Mouse (Mus musculus): ENCODE data around the gene Lrrc75b. TPM values are rescaled to one million over a fixed set of nuclear protein-coding genes. Genes with fewer than 3 reads are reported as not detected.
A peak's percentile ranks its signal among the peaks of the same experiment; 100 is the strongest.
"Not testable (repeated sequence)": the region's sequence is repeated elsewhere in the genome, so short reads cannot be mapped to it uniquely, and the experiment has no call there.

Gene Lrrc75b
- total RNA-seq, 2 experiments from 2014 or later: 9.0 to 9.7 TPM

DNA sequence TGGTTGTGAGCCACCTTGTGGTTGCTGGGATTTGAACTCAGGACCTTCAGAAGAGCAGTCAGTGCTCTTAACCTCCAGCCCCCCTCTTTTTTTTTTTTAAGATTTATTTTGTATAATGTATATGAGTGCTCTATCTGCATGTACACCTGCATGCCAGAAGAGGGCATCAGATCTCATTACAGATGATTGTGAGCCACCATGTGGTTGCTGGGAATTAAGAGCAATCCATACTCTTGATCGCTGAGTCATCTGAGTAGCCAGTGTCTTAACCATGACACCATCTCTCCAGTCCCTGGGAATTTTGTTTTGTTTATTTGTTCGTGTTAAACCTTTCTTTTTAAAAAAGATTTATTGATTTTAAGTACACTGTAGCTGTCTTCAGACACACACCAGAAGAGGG lies 6.6 kb upstream of the Lrrc75b start:
- not testable (repeated sequence) for DNase-seq

DNA sequence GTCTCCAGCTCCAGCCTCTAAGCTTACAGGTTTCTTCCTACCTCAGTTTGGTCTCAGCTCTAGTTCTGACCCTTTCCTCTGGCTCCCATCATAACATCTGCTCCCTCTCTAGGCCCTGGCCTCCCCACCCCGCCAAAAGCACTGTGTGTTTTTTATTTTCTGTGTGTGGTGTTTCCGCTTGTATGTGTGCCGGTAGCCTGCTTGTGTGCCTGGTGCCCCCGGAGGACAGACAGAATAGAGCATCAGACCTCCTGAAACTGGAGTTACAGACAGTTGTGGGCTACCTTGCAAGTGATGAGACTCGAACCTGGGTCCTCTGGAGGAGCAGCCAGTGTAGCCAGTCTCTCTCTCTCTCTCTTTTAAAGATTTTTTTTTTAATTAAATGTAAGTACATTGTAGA lies 6.2 kb upstream of the Lrrc75b start:
- no peak for DNase-seq

DNA sequence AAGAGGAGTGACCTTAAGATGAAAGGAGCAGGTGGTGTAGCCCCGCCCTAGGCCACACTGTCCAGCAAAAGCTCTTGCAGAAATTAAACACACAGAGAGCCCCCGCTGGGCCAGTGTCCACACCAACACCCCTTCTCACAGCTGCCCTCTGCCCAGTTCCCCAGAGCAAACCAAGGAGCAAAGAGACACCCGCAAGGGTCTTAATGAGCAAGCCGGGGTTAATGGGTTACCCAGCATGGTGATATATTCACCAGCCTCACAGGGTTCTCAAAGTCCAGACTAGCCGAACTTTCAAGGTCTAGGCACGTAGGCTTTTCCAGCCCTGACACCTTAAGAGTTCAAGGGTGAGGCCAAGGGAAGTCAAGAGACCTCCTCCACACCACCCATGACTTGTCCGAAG lies 5.8 kb upstream of the Lrrc75b start:
- DNase-seq: no peak

DNA sequence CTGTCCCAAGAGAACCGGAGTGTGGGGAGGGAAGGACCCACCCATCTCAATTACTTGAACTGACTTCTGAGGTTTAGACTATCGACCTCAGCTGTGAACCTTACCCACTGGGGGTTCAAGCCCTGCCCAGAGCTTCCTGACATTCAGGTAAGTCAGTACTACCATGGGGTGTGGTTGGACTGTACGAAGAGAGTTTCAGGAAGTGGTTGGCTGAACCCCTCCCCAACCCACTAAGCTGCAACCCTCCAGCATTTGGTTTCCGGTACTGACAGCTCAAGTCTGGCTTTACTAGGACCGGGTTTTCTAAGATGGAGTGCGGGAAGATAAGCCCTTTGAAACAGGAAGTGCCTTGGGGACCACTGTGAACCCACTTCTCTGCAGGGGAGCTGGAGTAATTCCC lies 5.3 kb upstream of the Lrrc75b start:
- DNase-seq: no peak

DNA sequence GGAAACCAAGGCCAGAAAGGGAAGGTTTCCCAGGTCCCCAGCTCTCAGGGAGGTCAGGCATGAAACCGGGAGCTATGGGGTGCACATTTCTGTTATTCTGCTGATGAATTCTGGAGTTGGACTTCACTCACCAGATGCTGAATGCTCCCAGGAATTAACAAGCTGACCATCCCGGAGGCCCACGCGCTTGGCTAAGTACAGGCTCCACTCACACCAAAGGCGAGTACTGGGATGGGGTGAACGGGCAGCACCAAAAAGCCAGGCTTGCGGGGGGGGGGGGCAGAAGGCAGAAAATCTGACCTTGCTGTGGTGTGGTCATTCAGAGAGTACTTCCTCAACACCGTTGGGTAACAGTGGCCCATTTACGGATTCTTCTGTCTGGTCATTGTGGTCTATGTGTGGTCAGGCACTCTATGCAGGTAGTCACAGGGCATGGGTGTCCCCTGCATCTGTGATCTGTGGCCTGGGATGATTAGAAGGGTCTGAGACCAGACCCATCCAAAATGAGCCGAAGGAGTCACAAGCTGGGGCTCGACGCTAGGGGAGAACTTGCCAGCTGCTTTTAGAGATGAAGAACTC lies 4.6 kb upstream of the Lrrc75b start:
- no peak for DNase-seq

DNA sequence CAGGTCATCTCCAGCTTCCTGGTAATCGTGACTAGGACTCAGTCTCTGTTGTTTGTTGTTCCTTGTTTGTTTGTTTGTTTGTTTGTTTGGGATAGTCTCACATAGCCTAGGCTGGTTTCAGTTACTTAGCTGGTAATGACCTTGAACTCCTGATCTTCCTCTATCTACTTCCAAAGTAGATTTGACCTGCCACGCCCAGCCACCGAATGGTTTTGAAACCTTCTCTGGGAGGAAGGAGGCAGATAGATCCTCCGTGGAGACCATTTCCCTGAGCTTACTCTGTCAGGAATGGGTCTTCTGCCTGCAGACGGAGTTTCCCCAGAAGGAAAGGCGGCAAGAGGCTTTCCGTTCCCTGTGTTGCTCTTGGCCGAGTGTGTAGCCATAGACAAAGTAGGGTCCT lies 2.5 kb upstream of the Lrrc75b start:
- DNase-seq: no peak

DNA sequence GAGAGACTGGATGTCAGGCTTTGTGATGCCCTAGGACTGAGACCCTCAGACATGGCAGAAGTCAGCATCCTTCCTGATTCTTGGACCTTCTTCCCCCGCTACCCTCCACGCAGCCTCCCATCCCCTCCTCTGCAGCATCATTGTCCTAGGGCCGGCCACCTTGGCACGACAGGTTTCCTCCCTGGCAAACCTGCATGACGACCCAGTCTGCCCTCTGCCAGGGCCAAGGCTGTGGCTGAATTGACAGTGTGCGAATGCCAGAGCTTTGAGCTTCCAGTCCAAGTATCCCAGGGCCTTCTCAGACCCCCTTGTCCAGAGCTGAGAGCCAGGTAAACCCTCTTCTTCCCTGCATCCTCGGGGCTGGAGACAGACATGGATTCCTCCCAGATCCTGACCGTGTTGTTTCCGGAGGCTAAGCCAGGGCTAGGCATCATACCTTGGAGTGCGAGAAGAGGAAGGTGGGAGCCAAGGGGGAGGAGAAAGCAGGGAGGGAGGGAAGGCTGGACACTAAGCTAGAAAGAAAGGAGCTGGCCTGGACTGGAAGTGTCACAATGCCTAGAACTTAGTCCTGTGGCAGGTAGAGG lies 1.0 kb upstream of the Lrrc75b start, which contains the start of gene Ggt1:
Ggt1 (plus strand) TSS at position 534 of the 584 bp plus-strand sequence.
- no peak for DNase-seq

DNA sequence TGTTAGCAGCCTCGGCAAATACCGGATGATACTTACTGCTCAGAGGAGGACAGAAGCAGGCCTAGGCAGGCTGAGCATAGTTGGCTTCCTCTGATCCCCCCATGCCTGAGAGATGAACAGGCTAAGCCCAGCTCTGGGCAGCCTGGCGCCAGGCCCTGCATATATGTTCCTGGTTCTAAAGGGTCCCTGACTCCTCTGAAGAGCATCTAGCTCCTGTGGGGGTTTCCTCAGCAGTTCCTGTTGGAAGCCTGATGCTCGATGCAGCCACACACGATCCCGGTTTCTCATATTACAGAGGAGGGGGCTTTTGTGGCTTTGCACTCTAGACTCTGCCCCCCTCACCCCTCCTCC lies 394 bp upstream of the Lrrc75b start:
- no peak for DNase-seq

DNA sequence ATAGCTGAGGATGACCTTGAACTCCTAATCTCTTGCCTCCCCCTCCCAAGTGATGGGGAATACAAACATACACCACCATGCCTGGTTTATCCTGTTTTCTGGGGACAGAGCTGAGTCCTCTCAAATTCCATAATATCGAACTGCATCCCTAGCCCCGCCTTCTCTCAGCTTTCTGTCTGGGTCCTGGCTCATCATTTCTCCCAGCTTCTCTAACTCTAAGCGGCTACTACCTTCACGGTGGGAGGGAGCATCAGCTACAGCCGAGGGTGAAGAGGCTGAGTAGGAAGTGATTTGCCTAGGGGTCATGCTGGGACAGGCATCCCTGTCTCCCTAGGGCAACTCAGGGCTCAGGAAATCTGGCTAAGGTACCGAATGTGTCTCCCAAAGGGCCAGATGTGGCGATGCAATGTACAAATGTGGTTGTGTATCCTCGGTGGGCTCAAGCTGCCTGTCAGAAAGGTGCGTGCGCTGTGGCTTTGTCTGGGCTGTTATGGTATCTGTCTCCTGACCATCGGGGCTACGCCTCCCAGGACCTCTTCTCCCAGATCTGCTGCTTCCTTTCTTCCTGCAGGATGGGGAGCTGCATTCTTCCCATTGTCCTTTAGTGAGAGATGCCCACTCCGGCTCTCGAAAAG lies 972 bp downstream of the Lrrc75b start:
- DNase-seq: peak in 1 of 2 experiments; percentile 10

DNA sequence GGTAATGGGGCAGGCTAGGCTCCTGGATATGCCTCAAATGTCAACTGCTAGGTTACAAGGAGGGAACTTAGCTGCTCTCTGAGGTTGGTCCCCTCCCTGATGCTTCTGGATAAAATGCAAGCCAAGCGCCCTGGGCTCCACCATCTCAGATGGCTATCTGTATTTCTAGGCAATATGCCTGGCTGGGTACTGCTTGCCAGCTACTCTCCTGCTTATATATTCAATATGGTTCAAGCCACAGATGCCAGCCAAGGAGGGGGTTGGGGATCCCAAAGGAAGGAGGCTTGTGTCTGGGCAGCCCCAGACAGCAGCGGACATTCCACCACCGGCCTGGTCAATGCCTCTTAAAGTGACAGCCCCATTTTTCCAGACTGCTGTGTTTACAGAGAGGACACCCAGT lies 1.6 kb downstream of the Lrrc75b start:
- peak; percentile 11 to 20 for DNase-seq

DNA sequence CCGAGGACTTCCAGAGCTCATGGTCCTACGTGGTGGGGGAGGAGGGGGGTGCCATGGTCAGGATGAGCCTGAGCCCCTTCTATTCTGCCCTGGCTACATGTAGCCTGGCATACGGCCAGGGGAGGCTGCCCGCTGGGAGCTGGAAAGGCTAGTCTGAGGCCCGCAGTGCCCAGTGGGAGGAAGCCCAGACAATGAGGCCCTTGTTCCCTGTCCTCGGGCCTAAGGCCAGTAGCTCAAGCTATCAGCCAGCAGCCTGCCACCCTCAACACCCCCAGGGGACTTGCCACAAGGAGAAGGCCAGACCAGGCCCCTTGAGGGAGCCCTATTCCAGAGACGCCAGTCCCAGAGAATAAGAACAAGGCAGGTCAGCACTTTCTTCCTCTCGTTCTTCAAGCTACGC lies 4.1 kb downstream of the Lrrc75b start:
- DNase-seq: peak; percentile 76 to 83

DNA sequence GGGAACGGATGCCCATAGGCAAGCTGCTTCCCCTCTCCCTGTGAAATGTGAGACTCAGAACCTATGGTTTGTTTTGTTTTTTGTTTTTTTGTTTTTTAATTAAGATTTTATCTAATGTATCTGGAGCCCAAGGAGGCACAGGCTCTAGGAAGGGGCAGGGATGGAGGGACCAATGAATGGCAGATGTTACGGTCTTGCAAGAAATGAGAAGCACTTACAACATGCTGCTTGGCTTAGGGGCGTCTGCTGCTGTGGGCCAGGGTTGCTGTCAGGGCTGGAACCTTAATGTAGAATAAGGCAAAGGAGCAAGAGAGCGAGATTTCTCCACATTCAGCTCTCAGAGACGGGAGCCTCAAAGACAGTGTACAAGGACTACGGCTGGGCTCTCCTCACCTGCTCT lies 4.6 kb downstream of the Lrrc75b start:
- no peak for DNase-seq

DNA sequence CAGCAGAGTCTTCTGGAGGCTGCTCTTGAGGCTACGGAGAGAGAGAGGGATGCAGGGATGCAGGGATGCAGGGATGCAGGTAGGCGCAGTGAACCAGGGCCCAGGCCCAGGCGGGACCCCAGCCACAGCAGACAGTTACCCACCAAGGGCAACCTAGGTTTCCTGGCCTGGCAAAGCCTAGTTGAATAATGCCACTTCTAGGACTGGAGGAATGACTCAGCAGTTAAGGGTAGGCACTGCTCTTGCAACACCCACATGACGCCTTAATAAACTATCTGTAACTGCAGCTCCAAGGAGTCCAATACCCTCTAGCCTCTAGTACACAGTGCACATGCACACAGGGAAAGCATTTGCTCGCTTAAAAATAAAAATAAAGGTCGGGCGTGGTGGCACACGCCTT lies 6.0 kb downstream of the Lrrc75b start:
- no peak for DNase-seq

DNA sequence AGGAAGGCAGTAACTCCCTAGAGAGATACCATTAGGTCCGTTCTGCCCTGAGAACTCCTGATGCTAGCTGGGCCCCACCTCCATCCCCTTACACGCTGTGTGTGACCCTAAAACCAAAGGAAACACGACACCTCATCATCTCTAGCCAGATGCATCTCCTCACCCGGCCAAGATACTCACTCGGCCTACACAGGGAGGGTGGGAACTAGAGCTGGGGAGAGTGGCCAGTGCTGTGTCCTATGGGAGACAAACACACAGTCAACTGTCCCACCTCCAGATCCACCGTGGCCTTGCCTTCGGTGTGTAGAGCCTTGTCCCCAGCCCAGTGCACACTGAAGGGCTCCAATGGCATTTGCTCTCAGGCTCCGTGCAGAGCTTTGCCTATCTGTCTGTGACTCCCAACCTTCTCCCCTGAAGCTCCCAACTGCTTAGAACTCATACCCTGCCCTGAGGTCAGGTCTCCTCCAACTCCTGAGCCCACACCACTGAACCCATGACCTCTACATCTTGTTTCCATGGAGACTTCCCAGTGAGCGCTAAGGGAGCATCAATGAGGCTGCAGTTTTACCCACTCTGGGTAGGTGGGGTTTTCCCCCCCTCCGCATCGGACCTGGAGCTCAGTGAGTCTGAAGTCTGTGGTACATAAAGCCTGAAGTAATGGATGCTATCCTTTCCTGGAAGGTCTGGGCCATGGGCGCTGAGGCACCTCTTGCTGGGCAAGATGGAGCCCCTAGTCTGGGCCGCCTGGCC lies 7.3 kb downstream of the Lrrc75b start:
- DNase-seq: no peak

DNA sequence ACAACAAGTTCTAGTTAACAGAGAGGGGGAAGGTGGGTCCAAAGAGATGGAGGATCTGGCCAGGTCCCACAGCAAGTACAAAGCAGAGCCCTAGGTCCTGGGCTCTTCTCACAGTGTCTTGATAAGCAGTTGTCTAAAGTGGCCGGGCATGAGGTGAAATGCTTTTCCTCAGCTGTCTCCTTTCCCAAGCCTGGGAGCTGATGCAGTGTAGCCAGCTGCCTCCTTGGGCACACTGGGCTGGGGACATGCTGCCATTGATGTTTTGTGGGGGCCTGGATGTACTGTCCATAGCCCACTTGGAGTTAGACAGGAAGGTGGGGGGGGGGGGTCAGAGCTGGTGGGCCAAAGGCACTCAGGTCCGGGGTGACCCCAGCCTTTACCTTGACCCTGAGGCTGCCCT lies 8.0 kb downstream of the Lrrc75b start:
- DNase-seq: no peak

DNA sequence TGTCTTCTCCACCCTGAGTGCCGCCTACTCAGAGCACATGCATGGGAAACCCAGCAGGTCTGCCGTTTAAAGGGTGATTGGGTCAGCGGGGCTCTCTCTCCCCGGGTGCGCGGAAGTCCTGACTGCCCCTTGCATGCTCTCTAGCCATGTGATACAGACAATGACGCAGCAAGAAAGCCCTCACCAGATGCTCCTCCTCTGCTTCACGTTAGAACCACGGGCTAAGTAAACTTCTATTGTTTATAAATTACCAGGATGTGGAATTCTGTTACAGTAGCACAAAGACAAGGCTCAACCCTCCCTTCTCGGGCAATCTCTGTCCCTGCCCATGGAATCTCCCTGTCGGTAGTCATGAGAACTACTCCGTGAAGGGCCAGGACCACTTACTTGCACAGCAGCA lies 9.0 kb downstream of the Lrrc75b start:
- no peak for DNase-seq

DNA sequence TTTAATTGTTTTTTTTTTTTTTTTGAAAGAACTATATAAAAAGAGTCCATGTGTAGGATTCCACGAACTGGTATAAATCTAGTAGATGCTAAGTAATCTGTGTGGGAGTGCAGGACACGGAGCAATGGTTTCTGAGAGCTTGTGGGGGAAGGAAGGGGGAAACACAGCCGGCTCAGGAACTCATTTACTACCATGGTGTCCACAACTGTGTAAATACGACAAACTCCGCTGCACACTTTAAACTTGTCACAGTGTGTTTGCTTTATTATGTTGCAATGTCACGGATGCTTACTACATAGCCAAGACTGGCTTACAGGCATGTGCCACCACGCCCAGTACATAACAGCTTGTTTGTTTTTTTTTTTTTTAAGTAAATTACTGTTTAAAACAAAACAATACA lies 10.2 kb downstream of the Lrrc75b start:
- DNase-seq: no peak

DNA sequence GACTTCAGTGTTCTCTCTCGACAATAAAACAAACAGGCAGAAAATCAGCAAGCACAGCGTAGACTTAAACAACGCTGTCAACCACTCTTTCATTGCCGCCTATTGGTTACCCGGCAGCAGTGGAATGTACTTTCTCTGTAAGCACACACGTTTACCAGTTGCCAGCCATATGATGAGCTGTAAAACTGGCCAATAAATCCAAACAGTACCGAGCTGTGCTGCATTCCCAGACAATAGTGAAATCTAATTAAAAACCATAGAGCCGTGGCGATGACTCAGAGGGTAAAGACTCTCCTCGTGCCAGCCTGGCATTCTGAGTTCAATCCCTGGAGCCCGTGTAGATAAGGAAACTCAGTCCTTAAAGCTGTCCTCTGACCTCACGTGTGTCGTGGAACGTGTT lies 11.6 kb downstream of the Lrrc75b start:
- peak in 1 of 2 experiments; percentile 9 for DNase-seq

DNA sequence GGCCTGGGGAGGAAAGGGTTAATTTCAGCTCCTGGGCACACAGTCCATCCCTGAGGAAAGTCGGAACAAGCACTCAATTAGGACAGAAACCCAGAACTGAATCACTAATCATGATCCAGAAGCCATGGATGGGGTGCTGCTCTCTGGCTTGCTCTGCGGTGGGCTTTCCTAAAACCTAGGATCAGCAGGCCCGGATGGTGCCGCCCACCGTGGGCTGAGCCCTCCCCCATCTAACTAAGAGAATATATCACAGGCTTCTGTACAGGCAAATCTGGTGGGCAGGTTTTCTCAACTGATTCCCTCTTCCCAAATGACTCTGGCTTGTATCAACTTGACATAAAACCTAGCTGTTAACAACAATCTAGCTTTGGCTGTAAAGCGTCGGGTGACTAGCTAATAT lies 12.2 kb downstream of the Lrrc75b start:
- no peak for DNase-seq

DNA sequence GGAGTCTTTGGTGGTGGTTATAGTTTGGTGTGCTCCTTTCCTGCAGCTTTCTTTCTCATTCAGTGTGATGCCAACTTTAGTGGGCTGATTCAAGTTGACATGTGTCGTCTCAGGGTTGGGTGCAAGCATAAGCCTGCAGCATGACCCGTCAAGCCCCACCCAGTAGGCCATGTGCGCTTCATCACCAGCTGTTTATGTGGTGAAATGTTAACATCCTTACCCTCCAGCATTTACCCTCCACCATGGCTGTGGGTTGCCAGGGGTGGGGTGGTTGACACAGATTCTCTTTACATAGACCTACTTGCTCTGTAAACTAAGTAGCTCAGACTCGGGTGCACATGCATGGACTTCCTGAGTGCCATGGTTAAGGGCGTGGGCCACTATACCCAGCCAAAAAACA lies 24.0 kb downstream of the Lrrc75b start:
- DNase-seq: no peak

DNA sequence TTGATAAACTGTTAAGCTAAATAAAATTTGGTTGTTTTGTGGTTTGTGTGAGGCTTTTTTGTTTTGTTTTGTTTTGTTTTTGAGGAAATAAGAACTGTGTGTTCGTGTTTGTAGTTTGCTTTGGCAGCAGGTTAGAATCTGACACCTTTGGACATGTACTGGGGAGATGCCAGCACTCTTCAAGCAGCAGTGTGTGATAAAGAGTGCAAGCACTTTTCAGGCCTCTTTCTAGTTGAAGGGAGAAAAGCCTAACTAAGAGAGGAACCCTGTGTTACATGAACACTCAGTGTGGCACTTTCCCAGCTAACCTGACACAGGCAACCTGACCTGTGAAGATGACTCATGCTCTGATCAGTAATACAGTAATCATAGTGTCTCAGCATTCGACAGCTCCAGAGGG lies 24.7 kb downstream of the Lrrc75b start:
- no peak for DNase-seq

DNA sequence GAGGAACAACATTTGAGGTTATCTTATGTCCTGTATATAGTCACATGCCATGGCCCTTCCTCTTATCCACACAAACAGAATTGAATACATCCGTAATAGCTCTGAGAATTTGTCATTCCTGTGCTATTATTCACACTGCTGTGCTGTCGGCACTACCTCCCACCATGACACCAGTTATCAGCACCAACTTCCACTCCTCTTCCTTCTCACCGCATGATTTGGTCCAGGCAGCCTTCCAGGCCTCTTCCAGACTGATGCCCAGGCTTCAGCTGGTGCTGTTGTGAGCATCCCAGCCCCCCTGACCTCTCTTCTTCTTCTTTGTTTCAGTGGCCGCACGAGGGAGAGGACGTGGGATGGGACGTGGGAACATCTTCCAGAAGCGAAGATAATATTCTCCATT lies 25.2 kb downstream of the Lrrc75b start:
- no peak for DNase-seq

DNA sequence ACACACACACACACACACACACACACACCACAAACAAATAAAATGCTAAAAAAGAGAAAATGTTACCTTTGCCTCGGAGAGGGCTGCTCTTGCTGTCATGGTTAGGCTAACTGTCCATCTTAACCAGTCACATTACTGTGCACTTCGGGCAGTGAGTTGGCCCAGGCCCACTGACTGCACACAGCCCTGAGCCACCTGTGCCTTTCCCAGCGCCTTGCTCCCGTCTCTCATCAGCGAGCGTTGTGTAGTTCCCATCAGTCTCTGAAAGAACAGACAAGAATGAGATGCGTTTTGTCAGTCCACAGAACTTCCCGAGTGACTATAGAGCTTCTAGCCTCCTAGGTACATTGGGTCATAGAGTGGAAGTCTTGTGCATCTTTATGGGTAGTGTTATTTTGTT lies 25.9 kb downstream of the Lrrc75b start:
- DNase-seq: no peak
